Mouse (Mus musculus): Measurements from ENCODE around the gene Arhgap22. TPM values are rescaled to one million over a fixed set of nuclear protein-coding genes. Genes with fewer than 3 reads are reported as not detected.
A peak's percentile ranks its signal among the peaks of the same experiment; 100 is the strongest.

The Arhgap22 gene
- total RNA-seq, 1 experiment from 2014 or later = 5.7 TPM

DNA sequence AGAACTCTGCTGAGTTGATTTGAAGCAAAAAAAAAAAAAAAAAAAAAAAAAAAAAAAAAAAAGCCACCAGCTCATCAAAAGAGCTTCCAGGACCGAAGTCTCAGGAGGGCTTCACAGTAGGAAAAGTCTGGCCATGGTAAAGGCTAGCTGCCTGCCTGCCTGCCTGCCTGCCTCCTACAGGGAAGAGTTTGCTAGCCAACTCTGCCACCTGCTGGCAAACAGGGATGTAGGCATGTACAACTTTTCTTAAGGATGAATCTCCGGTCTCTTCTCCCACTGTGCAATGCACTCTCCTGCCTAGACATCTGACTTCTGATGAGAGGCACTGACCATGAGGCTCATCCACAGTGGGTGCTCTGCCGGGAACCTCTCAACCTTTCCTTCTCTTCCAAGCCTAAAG, 157.4 kb downstream of the Arhgap22 start:
- DNase-seq = peak; percentile 63

- no peak for DNase-seq
Measured at GRCm38 (mm10) chr14:33373271-33373670, 159.4 kb downstream of the Arhgap22 start.

GRCm38 (mm10) chr14:33374089-33374488, 160.3 kb downstream of the Arhgap22 start:
- DNase-seq = no peak

GRCm38 (mm10) chr14:33377211-33377610, 163.4 kb downstream of the Arhgap22 start:
- DNase-seq = no peak

GRCm38 (mm10) chr14:33378723-33379122, 164.9 kb downstream of the Arhgap22 start:
- DNase-seq = no peak

GRCm38 (mm10) chr14:33380830-33381457, 167.1 kb downstream of the Arhgap22 start:
- DNase-seq = no peak

DNA sequence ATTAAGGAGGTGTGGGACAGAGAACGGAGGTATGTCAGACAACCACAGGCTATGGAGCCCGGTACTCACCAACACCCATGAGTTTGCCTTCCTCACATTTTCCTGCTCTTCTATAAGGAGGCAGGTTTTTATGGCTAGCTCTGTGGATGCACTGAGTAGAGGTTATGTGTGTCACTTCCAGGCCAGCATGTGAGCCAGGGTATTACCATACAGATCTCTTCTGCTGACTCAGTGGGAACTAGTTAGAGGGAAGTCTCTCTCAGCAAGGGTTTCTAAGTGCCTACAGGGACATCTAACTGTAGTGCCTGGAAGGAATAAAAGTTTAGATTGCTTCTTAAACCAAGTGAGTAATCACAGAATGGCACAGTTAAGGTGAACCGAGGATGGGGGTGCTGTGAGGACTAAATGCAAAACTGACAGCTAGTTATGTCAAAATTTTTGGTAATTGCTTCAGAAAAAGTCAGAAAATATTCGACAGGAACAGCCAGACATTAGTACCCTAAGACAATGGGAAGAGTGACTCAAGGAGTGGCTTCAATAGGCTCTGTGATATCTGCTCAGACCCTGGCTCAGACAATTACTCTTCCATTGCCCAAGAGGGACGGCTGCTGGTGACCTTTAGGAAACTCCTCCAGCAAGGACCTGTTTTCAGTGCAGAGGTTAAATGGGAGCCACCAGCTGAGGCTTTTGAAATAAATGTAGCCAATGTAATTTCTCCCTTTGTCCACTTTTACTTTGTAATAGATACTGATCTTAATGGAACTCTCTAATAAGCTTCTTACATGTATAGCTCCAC, 184.4 kb downstream of the Arhgap22 start:
- DNase-seq = no peak

- no peak for DNase-seq
Measured at GRCm38 (mm10) chr14:33400019-33400418, 186.2 kb downstream of the Arhgap22 start.

- DNase-seq = no peak
Measured at GRCm38 (mm10) chr14:33402331-33402730, 188.5 kb downstream of the Arhgap22 start.

DNA sequence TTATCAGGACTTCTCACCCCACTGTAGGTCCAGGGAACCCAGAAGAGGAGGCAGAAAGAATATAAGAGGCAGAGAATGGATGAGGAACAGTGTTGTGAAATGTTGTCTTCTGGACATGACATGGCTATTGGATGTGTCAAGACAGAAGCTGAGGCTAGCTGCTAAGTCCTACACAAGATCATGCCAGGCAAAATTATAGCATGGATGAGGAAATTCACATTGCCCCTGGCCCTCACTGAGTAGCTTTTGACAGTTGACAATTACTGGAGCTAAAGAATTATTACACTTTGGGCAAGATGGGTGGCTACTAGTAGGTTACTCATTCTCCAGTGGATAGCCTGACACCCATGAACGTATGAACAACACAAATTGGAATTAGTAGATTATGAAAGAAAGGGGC, 201.9 kb downstream of the Arhgap22 start:
- no peak for DNase-seq

DNA sequence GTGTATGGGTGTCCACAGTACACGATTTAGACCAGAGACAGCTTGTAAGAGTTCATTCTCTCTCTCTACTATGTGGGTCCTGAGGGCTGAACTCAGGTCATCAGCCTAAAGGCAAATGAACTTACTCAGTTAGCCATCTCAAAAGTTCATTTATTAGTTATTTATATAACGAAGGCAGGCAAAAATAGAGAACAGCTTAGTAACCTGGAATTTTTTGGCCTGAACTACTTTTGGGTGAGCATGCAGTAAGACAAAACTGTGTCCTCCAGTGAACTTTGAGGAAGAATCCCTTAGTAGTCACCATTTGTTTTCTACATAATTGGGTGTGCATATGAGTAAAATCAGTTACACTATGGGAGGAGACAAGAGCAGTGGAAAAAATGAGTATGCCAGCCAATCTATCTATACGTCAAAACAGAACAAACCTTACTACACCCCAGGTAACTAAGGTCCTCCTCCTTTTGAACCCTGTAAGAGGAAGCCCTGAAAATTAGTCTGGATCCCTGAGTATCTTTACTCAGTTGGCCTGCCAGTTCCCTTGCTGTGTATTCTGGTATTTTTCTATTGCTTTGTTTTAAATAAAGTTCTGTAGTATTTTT, 204.6 kb downstream of the Arhgap22 start:
- no peak for DNase-seq

Other genes with a start within 250 kb of the Arhgap22 start
- 0.79 and 1.2 TPM in 2 replicates for gene Lrrc18, start 222.6 kb upstream of the Arhgap22 start, total RNA-seq (2021)
- 0.90 and 2.0 TPM in 2 replicates for gene Wdfy4, start 28.5 kb upstream of the Arhgap22 start, total RNA-seq (2021)
- 22.3 and 26.9 TPM in 2 replicates for gene Mapk8, start 233.1 kb downstream of the Arhgap22 start, total RNA-seq (2021)

All from adrenal gland, postnatal 25 days (tissue).